ENCODE assay signal across 8 mouse cellular contexts in the genomic region with DNA sequence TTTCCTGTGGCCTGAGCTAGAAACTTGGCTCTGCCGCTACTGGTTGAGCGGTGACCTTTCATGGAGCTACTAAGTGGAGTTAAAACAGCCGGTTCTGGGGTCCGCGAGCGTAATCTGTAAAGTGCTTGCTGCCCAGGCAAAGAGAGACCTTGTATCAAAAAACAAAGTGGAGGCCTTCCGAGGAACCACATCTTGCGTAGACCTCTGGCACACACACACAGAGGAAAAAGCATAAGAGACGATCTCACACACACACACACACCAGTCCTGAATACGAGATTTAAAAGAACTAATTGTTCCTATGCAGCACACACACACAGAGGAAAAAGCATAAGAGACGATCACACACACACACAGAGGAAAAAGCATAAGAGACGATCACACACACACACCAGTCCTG. TPM values are rescaled to one million over a fixed set of nuclear protein-coding genes. Genes with fewer than 3 reads are reported as not detected.
A peak's percentile ranks its signal among the peaks of the same experiment; 100 is the strongest.
DNase-seq lines count a peak whose midpoint lies in the region; ATAC-seq and TF ChIP-seq lines count a peak whose summit lies in the region.

No protein-coding gene starts in this region.

- no peaks in the 10 kb centered on the region for H3K79me2 ChIP-seq in myocyte (ENCODE audit: control insufficient read depth, insufficient read depth)

- no peaks in the 10 kb centered on the region for H3K9me3 ChIP-seq in embryonic facial prominence, embryonic 12.5 days
- no peaks in the 10 kb centered on the region for H3K9me3 ChIP-seq in intestine, embryonic 14.5 days (ENCODE audit: control insufficient read depth, low read length)

- no peak for TF ChIP-seq POLR2A in myocyte (IDR thresholded peaks at IDR 0.05; ENCODE audit: insufficient read length, low read depth)

- intact Hi-C loops in left cerebral cortex, adult 2 months (cut with DNase I) = loop anchor here (5.0 kb wide), 1 partner anchor 61 kb away; the partner anchor contains the start of gene Il4ra

- no peak for DNase-seq in left cerebral cortex, adult 2 months (ENCODE audit: extremely low spot score in 1 of 2, low spot score in 2 of 2)
- DNase-seq in left cerebral cortex, adult 11 months (ENCODE audit: low spot score) = no peak
- no peak for DNase-seq in intestine, embryonic 14.5 days (ENCODE audit: low spot score)
- no peak for DNase-seq in layer of hippocampus, postnatal 14 days (ENCODE audit: low spot score in 2 of 2)
- no peak for DNase-seq in layer of hippocampus, adult 9-11 months
- no peak for DNase-seq in kidney, postnatal 25 days

- 28% methylated on average over 12 of the region's 12 CpGs for WGBS in embryonic facial prominence, embryonic 12.5 days
- 24% methylated on average over 12 of the region's 12 CpGs for WGBS in intestine, embryonic 14.5 days

- H3K36me3 ChIP-seq in embryonic facial prominence, embryonic 12.5 days = no peaks in the 10 kb centered on the region
- no peaks in the 10 kb centered on the region for H3K36me3 ChIP-seq in intestine, embryonic 14.5 days (ENCODE audit: control insufficient read depth, insufficient read depth, low read length)
- no peaks in the 10 kb centered on the region for H3K36me3 ChIP-seq in myocyte (ENCODE audit: control insufficient read depth, insufficient read depth)

- H3K4me1 ChIP-seq in embryonic facial prominence, embryonic 12.5 days = peaks cover 11% of the 10 kb centered on the region
- H3K4me1 ChIP-seq in intestine, embryonic 14.5 days (replicated peaks; ENCODE audit: control insufficient read depth, insufficient read depth, low read length) = peaks cover 13% of the 10 kb centered on the region

- ATAC-seq in embryonic facial prominence, embryonic 12.5 days (ENCODE audit: insufficient number of reproducible peaks, insufficient read depth, low FRiP score, low TSS enrichment) = peak; percentile 30; the same call in 1 of the 2 replicates
- ATAC-seq in intestine, embryonic 14.5 days (replicated peaks; ENCODE audit: low FRiP score, low TSS enrichment, low read depth) = peak; percentile 11; the same call in 1 of the 2 replicates

- no peak for TF ChIP-seq CTCF in left cerebral cortex, adult 2 months (IDR thresholded peaks at IDR 0.05)

- H3ac ChIP-seq in myocyte (ENCODE audit: control insufficient read depth, insufficient read length) = peak overlapping the region; percentile 22

- H3K4me2 ChIP-seq in embryonic facial prominence, embryonic 12.5 days (replicated peaks) = peak overlapping the region; percentile 78
- H3K4me2 ChIP-seq in intestine, embryonic 14.5 days (ENCODE audit: low read length) = peak overlapping the region; percentile 87
- peak overlapping the region; percentile 95 for H3K4me2 ChIP-seq in myocyte (ENCODE audit: low read depth)

- peak overlapping the region; percentile 82 for H3K4me3 ChIP-seq in left cerebral cortex, adult 2 months
- peak overlapping the region; percentile 63 for H3K4me3 ChIP-seq in embryonic facial prominence, embryonic 12.5 days
- H3K4me3 ChIP-seq in intestine, embryonic 14.5 days (ENCODE audit: low read depth, low read length) = peak overlapping the region; percentile 57
- H3K4me3 ChIP-seq in myocyte = peak overlapping the region; percentile 58

- peak overlapping the region; percentile 72 for H3K9ac ChIP-seq in embryonic facial prominence, embryonic 12.5 days
- H3K9ac ChIP-seq in intestine, embryonic 14.5 days (ENCODE audit: low read length) = peak overlapping the region; percentile 72

- no peaks in the 10 kb centered on the region for H3K27me3 ChIP-seq in embryonic facial prominence, embryonic 12.5 days
- no peaks in the 10 kb centered on the region for H3K27me3 ChIP-seq in intestine, embryonic 14.5 days (replicated peaks; ENCODE audit: control insufficient read depth, insufficient read depth, low read length)
- H3K27me3 ChIP-seq in myocyte (ENCODE audit: control insufficient read depth, insufficient read depth, insufficient read length) = no peaks in the 10 kb centered on the region

- peak overlapping the region; percentile 94 for H3K27ac ChIP-seq in left cerebral cortex, adult 2 months
- H3K27ac ChIP-seq in embryonic facial prominence, embryonic 12.5 days = peak overlapping the region; percentile 83
- peak overlapping the region; percentile 81 for H3K27ac ChIP-seq in intestine, embryonic 14.5 days (ENCODE audit: low read depth)

TF ChIP-seq in myocyte, 11 proteins besides CTCF, POLR2A, EP300 and RAD21:
- TF ChIP-seq TCF3 (IDR thresholded peaks at IDR 0.05; ENCODE audit: insufficient read length, low read depth) = no peak
- no peak for TF ChIP-seq MYOD1 (IDR thresholded peaks at IDR 0.05; ENCODE audit: control insufficient read depth in 1 of 3, insufficient read length in 2 of 3, low read depth in 2 of 3)
- no peak for TF ChIP-seq CEBPB (IDR thresholded peaks at IDR 0.05; ENCODE audit: insufficient read depth, poor library complexity, severe bottlenecking)
- TF ChIP-seq USF1 (IDR thresholded peaks at IDR 0.05; ENCODE audit: low read depth) = no peak
- TF ChIP-seq MYOG (IDR thresholded peaks at IDR 0.05; ENCODE audit: control insufficient read depth in 1 of 3, insufficient read depth in 1 of 3, insufficient read length in 2 of 3, low read depth in 2 of 3) = no peak
- TF ChIP-seq SRF (IDR thresholded peaks at IDR 0.05; ENCODE audit: control insufficient read depth, insufficient read length, low read depth) = no peak
- TF ChIP-seq E2F4 (IDR thresholded peaks at IDR 0.05; ENCODE audit: insufficient read depth) = no peak
- TF ChIP-seq REST (IDR thresholded peaks at IDR 0.05; ENCODE audit: insufficient read depth, insufficient read length) = no peak
- TF ChIP-seq POLR2AphosphoS2 (IDR thresholded peaks at IDR 0.05; ENCODE audit: insufficient read length, low read depth) = no peak
- no peak for TF ChIP-seq MAX (IDR thresholded peaks at IDR 0.05; ENCODE audit: low read depth)
- no peak for TF ChIP-seq TCF12 (IDR thresholded peaks at IDR 0.05; ENCODE audit: insufficient read depth, poor library complexity, severe bottlenecking)

RNA-seq across cellular contexts. Expression of gene Nsmce1, which starts 0.4 kb away (rescaled TPM):
- 10 to 100 TPM; 13.8 to 14.4 TPM for total RNA-seq in left cerebral cortex, adult 2 months (2021)
- 121 and 123 TPM in 2 replicates for polyA plus RNA-seq in embryonic facial prominence, embryonic 12.5 days (2016; fragmentation: Nextera tagmentation; extraction: Ambion mirVana)
- polyA plus RNA-seq in intestine, embryonic 14.5 days (2014; fragmentation: Nextera tagmentation; extraction: Ambion mirVana) = 128 and 130 TPM in 2 replicates
- 78.3 TPM for polyA plus RNA-seq in myocyte (2012; fragmentation: generic; extraction: Trizol)
- total RNA-seq in layer of hippocampus, postnatal 14 days (2021) = 10 to 100 TPM; 16.7 to 17.8 TPM

RNA-seq across cellular contexts. Expression of gene Kdm8, which starts 47.3 kb away (rescaled TPM):
- 1 to 10 TPM; 4.2 to 4.7 TPM for total RNA-seq in left cerebral cortex, adult 2 months (2021)
- polyA plus RNA-seq in embryonic facial prominence, embryonic 12.5 days (2016; fragmentation: Nextera tagmentation; extraction: Ambion mirVana) = 11.8 and 12.1 TPM in 2 replicates
- 9.9 and 13.0 TPM in 2 replicates for polyA plus RNA-seq in intestine, embryonic 14.5 days (2014; fragmentation: Nextera tagmentation; extraction: Ambion mirVana)
- polyA plus RNA-seq in myocyte (2012; fragmentation: generic; extraction: Trizol) = 4.0 TPM
- 1 to 10 TPM; 3.4 to 4.7 TPM for total RNA-seq in layer of hippocampus, postnatal 14 days (2021)
